Mouse (Mus musculus): ENCODE results near the gene Hps3.

- TF ChIP-seq CTCF (IDR thresholded peaks at IDR 0.05; ENCODE audit: low read depth) (no peak), EP300 (IDR thresholded peaks at IDR 0.05; ENCODE audit: low read depth) (no peak)
Measured at GRCm38 (mm10) chr3:19990031-19990430, 45.1 kb downstream of the Hps3 start.
